Mouse (Mus musculus): ENCODE results near the gene Sstr2. TPM values are rescaled to one million over a fixed set of nuclear protein-coding genes. Genes with fewer than 3 reads are reported as not detected.
"Not testable (repeated sequence)": the region's sequence is repeated elsewhere in the genome, so short reads cannot be mapped to it uniquely, and the experiment has no call there.

Gene Sstr2
- total and polyA plus RNA-seq, 2 experiments from 2014 or later = not detected

DNA sequence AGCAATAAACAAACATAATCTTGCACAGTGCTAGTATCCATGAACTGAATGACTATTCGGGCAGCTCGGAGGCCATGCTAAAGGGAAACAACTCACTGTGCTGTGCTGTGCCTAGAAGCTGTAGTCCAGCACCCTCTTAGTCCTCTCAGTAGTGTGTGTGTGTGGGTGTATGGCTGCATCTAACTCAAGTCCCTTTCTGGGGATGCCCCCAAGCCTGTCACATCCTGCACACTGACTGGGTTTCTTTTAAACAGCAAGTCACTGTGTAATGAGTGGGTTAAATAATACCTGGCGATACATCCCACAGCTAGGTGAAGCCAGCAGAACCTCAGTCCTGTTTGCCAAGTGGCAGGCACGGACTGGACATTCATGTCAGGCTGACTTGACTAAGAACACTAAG is 39.6 kb downstream of the Sstr2 start:
- TF ChIP-seq EP300 (IDR thresholded peaks at IDR 0.05; ENCODE audit: low read depth) (no peak), CTCF (IDR thresholded peaks at IDR 0.05; ENCODE audit: low read depth) (no peak)
- no peaks in the 10 kb centered on the region for H3K4me1 ChIP-seq (ENCODE audit: control insufficient read depth, insufficient read depth)
- H3K9me3 ChIP-seq (replicated peaks; ENCODE audit: control insufficient read depth, low read length) = no peaks in the 10 kb centered on the region
- ATAC-seq (ENCODE audit: insufficient read depth, low read depth) = no peak
- H3K4me2 ChIP-seq (ENCODE audit: low read depth, low read length) = no peak overlapping the region
- peaks cover 92% of the 10 kb centered on the region for H3K36me3 ChIP-seq (replicated peaks; ENCODE audit: control insufficient read depth, insufficient read depth, low read length)
- WGBS = 89% methylated on average over 4 of the region's 4 CpGs
- no peaks in the 10 kb centered on the region for H3K27me3 ChIP-seq (ENCODE audit: control insufficient read depth, insufficient read depth, low read length)
- H3K4me3 ChIP-seq (ENCODE audit: low read depth, low read length) = no peak overlapping the region
- no peak for DNase-seq (ENCODE audit: low spot score)
- no peak overlapping the region for H3K27ac ChIP-seq (ENCODE audit: low read depth)
- no peak overlapping the region for H3K9ac ChIP-seq (replicated peaks; ENCODE audit: low read depth, low read length)

DNA sequence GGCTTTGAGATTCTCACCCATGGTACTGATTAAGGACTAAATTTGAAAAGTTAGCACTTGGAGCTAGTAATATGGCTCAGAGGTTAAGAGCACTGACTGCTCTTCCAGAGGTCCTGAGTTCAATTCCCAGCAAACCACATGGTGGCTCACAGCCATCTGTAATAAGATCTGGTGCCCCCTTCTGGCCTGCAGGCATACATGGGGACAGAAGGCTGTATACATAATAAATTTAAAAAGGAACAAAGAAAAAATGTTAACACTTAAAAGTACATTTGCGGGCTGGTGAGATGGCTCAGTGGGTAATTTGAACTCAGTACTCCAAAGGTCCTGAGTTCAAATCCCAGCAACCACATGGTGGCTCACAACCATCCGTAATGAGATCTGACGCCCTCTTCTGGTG is 41.1 kb downstream of the Sstr2 start:
- H3K36me3 ChIP-seq (replicated peaks; ENCODE audit: control insufficient read depth, insufficient read depth, low read length) = peaks cover 84% of the 10 kb centered on the region
- not testable (repeated sequence) for H3K4me1 ChIP-seq (ENCODE audit: control insufficient read depth, insufficient read depth); DNase-seq (ENCODE audit: low spot score); H3K4me2 ChIP-seq (ENCODE audit: low read depth, low read length); H3K27me3 ChIP-seq (ENCODE audit: control insufficient read depth, insufficient read depth, low read length); H3K9me3 ChIP-seq (replicated peaks; ENCODE audit: control insufficient read depth, low read length); ATAC-seq (ENCODE audit: insufficient read depth, low read depth); H3K27ac ChIP-seq (ENCODE audit: low read depth); H3K4me3 ChIP-seq (ENCODE audit: low read depth, low read length); H3K9ac ChIP-seq (replicated peaks; ENCODE audit: low read depth, low read length)
- WGBS = 92% methylated on average over 3 of the region's 3 CpGs

GRCm38 (mm10) chr11:113660940-113661339 is 41.8 kb downstream of the Sstr2 start:
- H3K36me3 ChIP-seq (replicated peaks; ENCODE audit: control insufficient read depth, insufficient read depth, low read length) = peaks cover 77% of the 10 kb centered on the region
- no peak for ATAC-seq (ENCODE audit: insufficient read depth, low read depth)
- no peak overlapping the region for H3K4me3 ChIP-seq (ENCODE audit: low read depth, low read length)
- no peak overlapping the region for H3K4me2 ChIP-seq (ENCODE audit: low read depth, low read length)
- H3K27me3 ChIP-seq (ENCODE audit: control insufficient read depth, insufficient read depth, low read length) = no peaks in the 10 kb centered on the region
- DNase-seq (ENCODE audit: low spot score) = no peak
- H3K27ac ChIP-seq (ENCODE audit: low read depth) = no peak overlapping the region
- no peaks in the 10 kb centered on the region for H3K9me3 ChIP-seq (replicated peaks; ENCODE audit: control insufficient read depth, low read length)
- WGBS = 91% methylated on average over 11 of the region's 11 CpGs
- H3K4me1 ChIP-seq (ENCODE audit: control insufficient read depth, insufficient read depth) = no peaks in the 10 kb centered on the region
- H3K9ac ChIP-seq (replicated peaks; ENCODE audit: low read depth, low read length) = no peak overlapping the region
- TF ChIP-seq CTCF (IDR thresholded peaks at IDR 0.05; ENCODE audit: low read depth) (no peak), EP300 (IDR thresholded peaks at IDR 0.05; ENCODE audit: low read depth) (no peak)

DNA sequence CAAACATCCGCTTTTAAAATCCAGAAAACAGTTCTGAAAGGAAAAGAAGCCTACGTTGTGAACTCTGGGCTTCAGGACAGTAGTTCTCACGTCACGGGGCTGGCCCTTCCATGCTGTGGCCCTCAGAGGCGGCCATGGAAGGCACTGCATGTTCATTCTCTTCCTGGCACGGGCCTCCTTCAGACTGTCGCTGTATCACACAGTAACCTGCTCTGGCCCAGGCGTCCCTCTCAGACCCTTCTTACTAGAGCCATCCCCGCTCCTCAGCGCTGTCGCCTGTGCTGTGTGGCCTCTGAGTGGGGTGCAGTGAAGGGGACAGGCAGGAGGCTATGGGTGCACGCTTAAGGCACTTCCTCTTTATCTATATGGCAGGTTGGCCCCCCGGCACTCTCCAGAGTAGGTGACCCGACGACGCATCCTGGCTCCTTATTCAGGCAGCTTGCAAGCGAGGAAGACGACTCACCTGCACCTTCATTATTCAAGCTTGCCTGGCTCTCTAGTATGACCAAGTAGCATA is 42.8 kb downstream of the Sstr2 start:
- H3K9me3 ChIP-seq (replicated peaks; ENCODE audit: control insufficient read depth, low read length) = no peaks in the 10 kb centered on the region
- peaks cover 67% of the 10 kb centered on the region for H3K36me3 ChIP-seq (replicated peaks; ENCODE audit: control insufficient read depth, insufficient read depth, low read length)
- ATAC-seq (ENCODE audit: insufficient read depth, low read depth) = no peak
- no peak for DNase-seq (ENCODE audit: low spot score)
- WGBS = 86% methylated on average over 18 of the region's 18 CpGs
- H3K4me1 ChIP-seq (ENCODE audit: control insufficient read depth, insufficient read depth) = no peaks in the 10 kb centered on the region
- no peak overlapping the region for H3K9ac ChIP-seq (replicated peaks; ENCODE audit: low read depth, low read length)
- H3K27ac ChIP-seq (ENCODE audit: low read depth) = no peak overlapping the region
- no peak overlapping the region for H3K4me2 ChIP-seq (ENCODE audit: low read depth, low read length)
- TF ChIP-seq CTCF (IDR thresholded peaks at IDR 0.05; ENCODE audit: low read depth) = no peak
- no peak for TF ChIP-seq EP300 (IDR thresholded peaks at IDR 0.05; ENCODE audit: low read depth)
- no peak overlapping the region for H3K4me3 ChIP-seq (ENCODE audit: low read depth, low read length)
- no peaks in the 10 kb centered on the region for H3K27me3 ChIP-seq (ENCODE audit: control insufficient read depth, insufficient read depth, low read length)

GRCm38 (mm10) chr11:113664279-113664678 is 45.1 kb downstream of the Sstr2 start:
- Histone ChIP-seq H3K4me3 (ENCODE audit: low read depth, low read length) (no peak overlapping the region), H3K27me3 (ENCODE audit: control insufficient read depth, insufficient read depth, low read length) (no peaks in the 10 kb centered on the region), H3K4me2 (ENCODE audit: low read depth, low read length) (no peak overlapping the region), H3K36me3 (replicated peaks; ENCODE audit: control insufficient read depth, insufficient read depth, low read length) (peaks cover 58% of the 10 kb centered on the region), H3K9me3 (replicated peaks; ENCODE audit: control insufficient read depth, low read length) (no peaks in the 10 kb centered on the region), H3K9ac (replicated peaks; ENCODE audit: low read depth, low read length) (no peak overlapping the region), H3K4me1 (ENCODE audit: control insufficient read depth, insufficient read depth) (peaks cover 3% of the 10 kb centered on the region; the same call in 1 of the 2 replicates), H3K27ac (ENCODE audit: low read depth) (no peak overlapping the region)
- ATAC-seq (ENCODE audit: insufficient read depth, low read depth) = no peak
- DNase-seq (ENCODE audit: low spot score) = no peak
- TF ChIP-seq EP300 (IDR thresholded peaks at IDR 0.05; ENCODE audit: low read depth) (no peak), CTCF (IDR thresholded peaks at IDR 0.05; ENCODE audit: low read depth) (no peak)
- whole genome bisulfite sequencing = 57% methylated on average over 2 of the region's 2 CpGs

- no peak overlapping the region for H3K4me2 ChIP-seq (ENCODE audit: low read depth, low read length)
- no peak overlapping the region for H3K4me3 ChIP-seq (ENCODE audit: low read depth, low read length)
- H3K4me1 ChIP-seq (ENCODE audit: control insufficient read depth, insufficient read depth) = peaks cover 3% of the 10 kb centered on the region; the same call in 1 of the 2 replicates
- H3K27me3 ChIP-seq (ENCODE audit: control insufficient read depth, insufficient read depth, low read length) = no peaks in the 10 kb centered on the region
- no peak for DNase-seq (ENCODE audit: low spot score)
- H3K36me3 ChIP-seq (replicated peaks; ENCODE audit: control insufficient read depth, insufficient read depth, low read length) = peaks cover 43% of the 10 kb centered on the region
- no peak overlapping the region for H3K9ac ChIP-seq (replicated peaks; ENCODE audit: low read depth, low read length)
- H3K27ac ChIP-seq (ENCODE audit: low read depth) = no peak overlapping the region
- WGBS = 70% methylated on average over 6 of the region's 6 CpGs
- no peak for ATAC-seq (ENCODE audit: insufficient read depth, low read depth)
- TF ChIP-seq EP300 (IDR thresholded peaks at IDR 0.05; ENCODE audit: low read depth) = no peak
- no peak for TF ChIP-seq CTCF (IDR thresholded peaks at IDR 0.05; ENCODE audit: low read depth)
- H3K9me3 ChIP-seq (replicated peaks; ENCODE audit: control insufficient read depth, low read length) = no peaks in the 10 kb centered on the region
These were observed 47.1 kb downstream of the Sstr2 start for GRCm38 (mm10) chr11:113666205-113666604.
